Mouse (Mus musculus) spleen, adult 12 weeks (tissue): Measurements from ENCODE around the gene Zfp775.
"Not testable (repeated sequence)": the region's sequence is repeated elsewhere in the genome, so short reads cannot be mapped to it uniquely, and the experiment has no call there.

ENCODE experiments used
- DNase-seq: peaks from one replicate; pipeline ENCODE4 v3.0.0; 2022; ENCODE audit warnings: low spot score

Zfp775 gene

DNA sequence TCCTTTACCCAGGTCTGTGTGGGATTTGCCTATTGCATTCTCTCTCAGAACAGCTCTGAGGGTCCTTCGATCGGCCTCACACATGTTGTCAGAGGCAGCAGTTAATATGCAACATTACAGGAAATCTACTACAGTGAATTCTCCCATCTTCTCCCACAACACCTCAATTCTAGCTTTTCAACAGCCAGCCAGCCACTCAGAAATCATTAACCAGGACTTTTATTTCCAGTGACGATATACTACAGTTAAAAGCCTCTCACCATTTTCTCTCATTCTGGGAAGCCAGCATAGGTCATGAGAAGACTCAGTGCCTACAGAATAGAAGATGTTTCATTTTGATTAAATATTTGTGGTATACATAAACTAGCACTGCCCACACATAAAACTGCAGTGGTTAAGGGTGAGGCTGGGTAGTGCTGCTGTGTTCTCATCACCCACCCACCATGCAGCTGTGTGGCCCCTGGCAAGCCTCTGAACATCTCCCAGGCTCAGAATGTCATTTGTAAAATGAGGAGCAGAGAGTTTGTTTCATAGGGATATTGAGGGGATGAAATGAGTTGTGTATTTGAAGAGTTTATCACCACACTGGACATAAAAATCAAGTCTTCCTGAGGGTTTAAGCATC, 10.5 kb upstream of the Zfp775 start:
- no peak for DNase-seq

DNA sequence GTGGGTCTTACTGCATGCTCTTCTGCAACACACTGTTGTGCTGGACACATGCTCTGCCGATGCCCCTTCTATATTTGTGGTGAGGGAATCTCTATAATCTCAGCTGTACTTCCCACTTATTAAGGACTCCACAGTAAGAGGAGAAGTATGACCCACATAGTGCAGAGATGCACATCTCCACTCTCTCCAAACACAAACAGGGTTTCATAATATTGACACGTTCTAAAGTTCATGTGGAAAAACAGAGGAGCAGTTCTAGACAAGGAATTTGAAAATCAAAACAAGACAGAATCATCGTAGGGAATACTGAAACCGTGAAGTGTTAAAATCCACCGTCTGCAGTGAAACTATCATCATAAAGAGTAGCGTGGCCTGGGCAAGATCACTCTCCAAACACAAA, 10.0 kb upstream of the Zfp775 start:
- no peak for DNase-seq

DNA sequence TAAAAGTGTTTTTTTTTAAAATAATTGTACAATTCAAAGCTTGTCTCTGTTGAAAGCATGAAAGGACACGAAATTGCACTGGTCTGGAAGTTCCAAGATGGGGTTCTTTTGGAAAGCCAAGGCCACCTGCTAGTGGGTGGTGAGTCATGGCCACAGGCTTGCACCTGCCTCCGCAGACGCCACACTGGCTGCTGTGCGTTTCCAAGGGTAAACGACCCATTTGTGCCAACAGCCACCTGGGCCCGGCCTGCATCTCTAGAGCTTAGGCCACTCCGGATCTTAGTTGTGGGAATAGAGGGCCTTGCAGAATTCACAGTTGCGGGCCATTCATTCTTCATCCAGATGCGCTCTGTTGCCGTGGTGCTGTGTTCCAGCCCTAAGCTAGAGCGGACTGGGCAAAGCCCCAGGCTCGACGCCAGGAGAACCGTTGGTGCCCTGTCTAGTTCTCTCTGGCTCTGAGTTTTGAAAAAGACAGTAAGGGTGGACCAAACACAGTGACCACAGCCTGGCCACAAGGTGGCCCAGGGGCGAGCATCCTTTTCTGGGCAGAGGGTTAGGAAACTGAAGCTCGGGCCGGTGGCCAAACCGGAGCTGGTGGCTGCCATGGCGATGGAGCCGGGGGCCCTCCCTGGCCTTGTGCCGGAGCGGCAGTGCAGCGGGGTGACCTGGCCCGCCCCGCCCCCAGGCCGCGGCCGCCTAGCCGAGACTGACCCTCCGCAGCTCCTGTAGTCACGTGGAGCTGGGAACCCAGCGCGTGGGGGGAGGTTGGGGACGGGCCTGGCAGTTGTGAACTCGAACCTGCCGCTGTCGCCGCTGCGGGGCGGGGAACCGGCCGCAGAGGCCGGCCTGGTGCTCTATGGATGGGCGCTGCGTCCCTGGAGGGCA, 8.5 kb upstream of the Zfp775 start, which contains the start of the genes Repin1 and Gm44965:
Gene Repin1 (plus strand): TSS at position 726 of the 885 bp plus-strand sequence.
Gene Gm44965 (plus strand): TSS at position 784 of the 885 bp plus-strand sequence.
- peak; percentile 47 for DNase-seq

DNA sequence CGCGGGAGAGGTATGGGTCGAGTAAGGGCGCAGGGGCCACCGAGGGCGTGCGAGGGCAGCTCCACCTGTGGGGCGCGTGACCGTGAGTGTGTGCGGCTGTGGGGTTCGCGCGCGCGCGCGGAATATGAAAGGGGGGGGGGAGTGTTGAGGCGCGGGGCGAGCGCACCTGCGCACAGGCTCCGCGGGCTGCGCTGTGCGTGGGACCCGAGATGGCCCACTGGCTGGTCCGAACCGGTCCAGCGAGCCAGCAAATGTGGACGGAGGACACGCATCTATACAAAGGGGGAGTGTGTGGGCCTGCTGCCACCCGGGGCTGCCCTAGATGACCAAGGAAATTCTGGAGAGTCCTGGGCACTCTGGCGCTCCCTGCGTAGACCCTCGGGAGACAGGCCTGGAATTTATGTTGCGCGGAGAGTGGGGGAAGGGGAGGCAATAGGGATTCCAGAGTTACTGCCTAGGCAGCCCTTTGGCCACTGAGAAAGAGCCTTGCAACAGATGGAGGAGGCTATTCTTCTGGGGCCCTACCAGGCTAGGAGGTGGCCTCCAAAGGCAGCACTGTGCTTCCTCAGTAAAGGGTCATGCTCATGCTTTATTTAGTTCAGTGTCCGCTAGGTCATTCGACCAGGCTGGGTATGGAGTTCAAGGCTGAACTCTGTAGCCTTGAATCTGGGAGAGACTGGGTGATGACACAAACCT, 7.7 kb upstream of the Zfp775 start:
- no peak for DNase-seq

DNA sequence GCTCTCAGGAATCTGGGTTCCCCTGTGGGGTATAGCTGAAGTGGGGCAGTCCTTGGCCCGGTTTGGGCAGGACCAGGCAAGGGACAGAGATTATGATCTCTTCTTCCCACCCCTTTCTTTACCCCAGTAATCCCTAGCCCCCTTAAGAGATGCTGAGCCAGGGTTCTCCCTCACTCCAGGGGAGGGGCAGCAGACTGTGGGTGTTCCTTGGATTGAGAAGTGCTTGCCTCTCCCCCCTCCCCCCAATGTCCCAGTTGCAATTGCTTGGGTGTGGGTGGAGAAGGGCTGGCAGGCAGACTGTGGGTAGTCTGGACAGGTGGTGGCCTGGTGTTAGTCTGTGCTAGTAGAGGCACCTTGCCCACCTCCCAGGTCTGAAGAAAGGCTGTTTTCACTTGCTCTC, 6.6 kb upstream of the Zfp775 start:
- DNase-seq: no peak

DNA sequence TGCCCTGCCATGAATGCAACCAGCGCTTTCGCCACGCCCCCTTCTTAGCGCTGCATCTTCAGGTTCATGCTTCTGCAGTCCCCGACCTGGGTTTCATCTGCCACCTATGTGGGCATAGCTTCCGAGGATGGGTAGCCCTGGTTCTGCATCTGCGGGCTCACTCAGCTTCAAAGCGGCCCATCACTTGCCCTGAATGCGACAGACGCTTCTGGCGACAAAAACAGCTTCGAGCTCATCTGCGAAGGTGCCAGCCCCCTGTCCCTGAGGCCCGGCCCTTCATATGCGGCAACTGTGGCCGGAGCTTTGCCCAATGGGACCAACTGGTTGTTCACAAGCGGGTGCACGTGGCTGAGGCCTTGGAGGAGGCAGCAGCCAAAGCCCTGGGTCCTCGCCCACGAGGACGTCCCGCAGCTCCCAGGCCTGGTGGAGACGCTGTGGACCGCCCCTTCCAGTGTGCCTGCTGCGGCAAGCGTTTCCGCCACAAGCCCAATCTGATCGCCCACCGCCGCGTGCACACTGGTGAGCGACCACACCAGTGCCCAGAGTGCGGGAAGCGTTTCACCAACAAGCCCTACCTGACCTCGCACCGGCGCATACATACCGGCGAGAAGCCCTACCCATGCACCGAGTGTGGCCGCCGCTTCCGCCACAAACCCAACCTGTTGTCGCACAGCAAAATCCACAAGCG, 5.2 kb upstream of the Zfp775 start:
- no peak for DNase-seq

DNA sequence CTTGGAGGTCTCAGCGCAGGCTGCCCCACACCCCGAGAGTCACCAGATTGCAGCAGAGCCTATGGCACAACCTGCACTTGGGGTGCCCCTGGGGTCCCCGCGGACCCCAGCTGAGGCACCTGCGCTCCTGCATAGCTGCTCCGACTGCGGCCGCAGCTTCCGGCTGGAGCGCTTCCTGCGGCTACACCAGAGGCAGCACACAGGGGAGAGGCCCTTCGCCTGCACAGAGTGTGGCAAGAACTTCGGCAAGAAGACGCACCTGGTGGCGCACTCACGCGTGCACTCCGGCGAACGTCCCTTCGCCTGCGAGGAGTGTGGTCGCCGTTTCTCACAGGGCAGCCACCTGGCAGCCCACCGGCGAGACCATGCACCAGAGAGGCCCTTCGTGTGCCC, 4.6 kb upstream of the Zfp775 start:
- DNase-seq: no peak

DNA sequence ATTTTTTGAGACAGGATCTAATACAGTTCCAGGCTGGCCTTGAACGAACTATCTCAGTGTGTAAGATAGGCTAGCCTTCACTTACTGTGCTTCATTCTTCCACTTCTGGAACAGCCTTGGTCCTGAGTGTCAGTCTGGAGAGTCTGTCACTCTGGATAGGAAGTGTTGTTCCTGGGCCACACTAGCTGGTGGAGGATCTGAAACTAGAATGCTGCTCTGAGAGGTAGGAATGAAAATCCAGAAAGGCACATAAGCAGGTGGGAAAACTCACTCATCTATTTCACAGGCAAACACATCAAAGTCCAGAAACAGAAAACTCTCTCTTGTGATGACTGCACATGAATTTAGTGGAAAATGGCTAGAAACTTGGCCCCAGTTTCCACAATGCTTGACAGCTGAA, 1.3 kb upstream of the Zfp775 start:
- no peak for DNase-seq

DNA sequence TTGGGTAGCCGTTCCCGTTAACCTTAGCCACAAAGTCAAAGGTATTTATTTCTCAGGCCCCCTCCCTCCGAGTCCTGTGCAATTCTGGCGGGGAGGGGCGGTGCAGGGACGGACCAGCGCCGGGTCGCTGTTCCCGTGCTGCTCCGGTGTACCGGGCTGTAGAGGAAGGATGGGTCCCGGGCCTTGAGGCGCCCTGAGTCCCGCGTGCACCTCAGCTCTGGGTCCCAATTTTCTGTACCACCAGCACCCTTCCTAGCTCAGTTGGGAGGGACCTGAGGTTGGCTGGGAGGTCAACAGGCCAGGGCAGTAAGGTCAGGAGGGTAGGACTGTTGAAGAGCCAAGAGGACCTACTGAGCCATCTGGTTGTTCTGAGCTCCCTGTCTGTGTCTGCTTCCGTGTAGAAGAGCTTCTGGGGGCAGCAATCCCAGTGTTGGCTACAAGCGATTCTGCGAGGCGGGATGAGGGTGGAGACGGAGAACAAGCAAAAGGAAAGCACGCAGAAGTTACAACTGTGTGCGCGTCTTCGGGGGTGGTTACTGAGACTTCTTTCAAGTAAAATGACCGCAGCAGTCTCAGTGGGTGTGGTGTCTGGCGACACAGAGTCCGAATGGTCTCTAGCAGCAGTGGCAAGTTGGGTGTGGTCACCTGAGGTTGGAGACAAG, 348 bp downstream of the Zfp775 start:
- no peak for DNase-seq

DNA sequence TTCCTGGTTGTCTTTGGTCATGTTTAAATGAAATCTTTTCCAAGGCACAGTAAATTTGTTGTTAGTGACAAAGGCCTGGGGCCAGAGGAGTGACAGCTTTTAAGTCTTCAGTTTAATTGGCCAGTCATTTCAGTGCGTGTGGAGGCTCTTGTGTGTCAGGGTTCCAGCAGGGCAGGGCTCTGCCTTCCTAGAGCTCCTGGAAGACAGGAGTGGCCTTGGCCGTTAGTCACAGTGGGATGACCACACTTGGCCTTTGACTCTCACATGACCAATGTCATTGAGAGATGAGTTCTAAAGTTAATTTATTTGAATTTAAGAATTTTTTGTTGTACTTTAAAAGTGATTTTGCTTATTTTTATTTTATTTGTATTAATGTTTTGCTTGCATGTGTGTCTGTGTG, 6.3 kb downstream of the Zfp775 start:
- DNase-seq: no peak

DNA sequence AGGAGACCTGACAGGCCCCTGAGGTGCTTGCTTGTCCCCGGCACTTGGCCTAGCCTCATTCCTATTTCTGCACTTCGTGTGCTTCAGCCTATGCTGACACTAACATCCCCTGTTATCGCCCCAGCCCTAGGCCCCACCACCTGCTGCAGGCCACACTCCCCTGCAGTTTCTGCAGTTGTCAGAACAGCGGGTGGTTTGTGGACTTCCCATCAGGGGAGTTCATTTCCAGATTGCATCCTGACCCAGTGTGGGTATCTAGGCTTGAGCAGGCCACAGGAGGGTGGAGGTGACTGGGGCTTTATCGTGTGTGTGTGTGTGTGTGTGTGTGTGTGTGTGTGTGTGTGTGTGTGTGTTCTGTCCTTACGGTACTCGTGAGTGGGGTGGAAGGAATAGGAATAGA, 7.6 kb downstream of the Zfp775 start:
- DNase-seq: no peak

DNA sequence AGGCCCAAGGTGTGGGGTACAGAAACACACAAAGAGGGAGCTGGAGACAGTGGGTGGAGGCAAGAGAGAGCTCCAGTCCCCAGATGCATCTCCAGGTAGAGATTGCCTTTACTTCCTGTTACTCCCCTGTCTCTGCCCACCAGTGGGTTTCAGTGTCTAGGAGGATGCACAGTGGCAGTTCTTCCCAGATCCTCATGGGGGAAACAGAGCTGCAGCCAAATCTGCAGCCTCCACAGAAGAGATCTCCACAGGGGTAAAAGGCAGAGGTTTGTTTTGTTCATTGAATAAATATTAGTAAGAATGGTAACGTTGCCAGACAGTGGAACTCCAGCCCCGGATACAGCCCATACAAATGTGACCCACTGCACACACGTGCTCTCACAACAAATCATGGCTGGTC, 8.8 kb downstream of the Zfp775 start:
- DNase-seq: no peak

DNA sequence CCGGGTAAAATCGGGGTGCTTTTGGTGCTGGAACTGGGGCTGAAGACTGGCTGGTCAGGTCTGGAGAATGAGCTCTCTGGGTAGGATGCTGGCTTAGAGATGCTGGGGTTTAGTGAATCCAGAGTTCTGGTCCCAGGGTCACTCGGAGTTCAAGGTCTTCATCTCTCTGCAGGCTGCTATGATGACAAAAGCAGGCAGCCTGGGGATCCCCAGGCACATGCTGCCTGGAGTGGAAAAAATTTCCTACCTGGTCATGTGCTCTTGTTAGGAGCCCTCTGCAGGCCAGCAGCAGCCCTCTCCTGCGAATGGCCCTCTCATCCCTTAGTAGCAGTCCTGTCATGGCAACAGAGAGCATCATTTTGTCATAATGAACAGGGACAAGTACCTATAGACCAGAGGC, 11.6 kb downstream of the Zfp775 start:
- DNase-seq: no peak

DNA sequence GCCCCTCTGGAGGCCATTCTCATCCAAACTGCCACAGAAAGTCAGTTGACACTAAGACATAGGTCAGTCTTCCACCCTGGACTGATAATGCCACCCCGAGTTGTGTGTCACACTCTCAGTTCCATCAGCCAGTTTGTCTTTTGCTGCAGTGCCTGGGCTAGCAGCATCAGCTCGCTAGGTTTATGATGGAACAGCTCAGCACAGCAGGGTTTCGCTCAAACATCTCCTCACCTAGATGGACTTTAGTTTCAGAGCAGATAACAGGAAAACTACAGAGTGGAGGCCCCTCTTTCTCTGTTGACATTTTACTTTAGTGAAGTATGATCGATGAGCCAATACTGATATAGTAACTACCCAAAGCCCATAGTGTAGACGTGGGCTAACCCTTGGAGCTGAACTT, 12.9 kb downstream of the Zfp775 start:
- no peak for DNase-seq

DNA sequence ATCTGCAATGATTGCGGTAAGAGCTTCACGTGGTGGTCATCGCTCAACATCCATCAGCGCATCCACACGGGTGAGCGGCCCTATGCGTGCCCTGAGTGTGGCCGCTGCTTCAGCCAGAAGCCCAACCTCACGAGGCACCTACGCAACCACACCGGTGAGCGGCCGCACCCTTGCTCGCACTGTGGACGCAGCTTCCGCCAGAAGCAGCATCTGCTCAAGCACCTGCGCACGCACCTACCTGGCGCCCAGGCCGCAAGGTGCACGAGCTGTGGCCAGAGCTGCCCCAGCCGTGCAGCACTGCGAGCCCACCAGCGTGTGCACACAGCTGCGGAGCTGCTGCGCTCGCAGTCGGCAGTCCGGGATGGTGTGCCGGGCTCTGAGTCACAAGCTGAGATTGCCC, 18.2 kb downstream of the Zfp775 start:
- DNase-seq: no peak

DNA sequence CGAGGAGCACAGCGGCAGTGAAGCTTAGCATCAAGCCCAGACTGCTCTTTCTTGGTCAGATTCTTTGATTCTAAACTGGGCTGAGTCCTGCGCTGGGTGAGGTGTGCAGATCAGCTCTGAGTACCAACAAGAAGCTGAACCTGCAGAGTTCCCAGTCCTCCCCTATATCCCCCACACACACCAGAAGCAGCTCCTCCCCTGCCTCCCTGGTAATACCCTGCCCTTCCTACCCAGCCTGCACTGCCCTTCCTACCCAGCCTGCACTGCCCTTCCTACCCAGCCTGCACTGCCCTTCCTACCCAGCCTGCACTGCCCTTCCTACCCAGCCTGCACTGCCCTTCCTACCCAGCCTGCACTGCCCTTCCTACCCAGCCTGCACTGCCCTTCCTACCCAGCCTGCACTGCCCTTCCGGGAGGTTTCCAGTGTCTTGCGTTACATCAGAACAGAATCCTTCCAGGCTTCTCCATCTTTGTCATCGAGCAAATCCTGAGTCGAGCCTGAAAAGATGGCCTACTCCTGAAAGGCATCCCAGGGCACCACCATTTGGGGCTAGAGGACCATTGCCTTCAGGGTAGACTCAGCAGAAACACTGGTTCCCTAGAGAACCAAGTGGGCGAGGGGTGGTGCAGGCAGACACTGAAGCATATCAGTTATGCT, 20.5 kb downstream of the Zfp775 start:
- not testable (repeated sequence) for DNase-seq

DNA sequence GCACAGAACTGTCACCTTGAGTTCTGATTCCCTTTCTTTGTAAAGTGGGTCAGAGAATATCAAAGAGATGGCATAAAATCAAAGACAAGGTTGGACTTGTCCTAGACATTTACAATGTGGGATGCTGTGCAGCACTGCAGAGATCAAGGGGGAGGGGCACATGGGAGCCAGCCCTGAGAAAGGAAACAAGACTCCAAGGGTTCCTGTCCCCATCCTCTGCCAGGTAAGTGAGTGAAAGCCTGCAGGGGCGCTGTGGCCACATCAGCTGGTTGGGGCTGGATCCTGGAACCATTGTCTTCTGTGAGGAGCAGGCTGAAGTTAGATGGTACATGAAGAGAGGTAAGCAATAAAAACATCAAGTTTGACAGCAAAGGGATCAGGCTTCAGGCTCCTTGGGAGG, 21.6 kb downstream of the Zfp775 start:
- no peak for DNase-seq

DNA sequence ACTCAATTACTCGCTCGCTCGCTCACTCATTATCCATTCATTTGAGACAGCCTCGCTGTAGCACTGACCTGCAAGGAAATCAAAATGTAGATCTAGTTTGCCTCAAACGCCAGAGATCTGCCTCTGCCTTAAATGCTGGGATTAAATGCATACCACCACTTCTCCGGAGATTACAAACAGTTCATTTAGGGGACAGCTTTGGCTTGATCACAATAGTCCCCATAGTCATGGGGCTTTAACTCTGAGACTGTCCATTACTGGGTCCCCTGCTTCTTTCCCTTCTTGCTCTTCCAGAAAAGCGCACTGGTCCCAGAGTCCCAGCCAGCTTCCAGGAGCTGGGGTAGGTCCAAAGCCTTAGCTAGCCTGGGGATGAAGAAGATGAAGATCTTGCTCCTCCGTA, 24.6 kb downstream of the Zfp775 start, which contains the start of gene AI854703:
Gene AI854703 (plus strand): TSS at position 301 of the 400 bp plus-strand sequence.
- no peak for DNase-seq

DNA sequence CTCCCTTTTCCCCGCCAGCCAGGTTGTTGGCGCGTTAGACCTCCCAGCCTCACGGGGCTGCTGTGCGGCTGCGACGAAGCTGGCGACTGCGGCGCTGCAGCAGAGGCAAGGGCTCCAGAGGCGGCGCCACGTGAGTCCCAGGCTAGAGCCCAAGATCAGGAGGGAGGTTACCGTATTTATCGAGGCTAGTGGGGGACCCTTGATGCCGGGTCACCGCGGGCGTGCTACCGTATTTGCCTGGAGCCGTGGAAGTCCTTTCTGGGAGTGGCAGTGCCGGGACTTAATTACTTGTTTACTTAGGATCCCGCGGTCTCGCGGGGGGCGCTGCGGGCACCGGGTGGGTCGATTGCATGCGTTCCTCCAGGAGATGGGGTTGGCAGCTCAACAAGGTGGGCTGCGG, 25.1 kb downstream of the Zfp775 start:
- DNase-seq: no peak

DNA sequence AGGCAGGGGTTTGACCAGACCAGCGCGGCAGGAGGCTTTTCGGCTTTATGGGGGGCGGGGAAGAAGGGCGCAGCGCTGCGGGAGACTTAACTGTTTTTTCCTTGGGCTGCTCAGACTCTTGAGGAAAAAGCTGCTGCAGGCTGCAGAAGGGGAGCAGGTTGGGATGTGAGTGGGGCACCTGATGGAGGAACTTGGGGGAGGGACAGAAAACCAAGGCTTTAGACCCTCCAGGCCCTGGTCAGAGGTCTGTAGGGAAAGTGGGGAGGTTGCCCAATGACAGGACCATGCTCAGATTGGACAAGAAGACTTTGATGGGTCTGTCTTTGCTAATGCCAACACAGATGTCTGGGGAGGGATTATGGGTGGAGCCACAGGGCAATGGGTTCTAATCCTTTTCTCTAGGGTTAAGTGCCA, 25.7 kb downstream of the Zfp775 start:
- DNase-seq: no peak

DNA sequence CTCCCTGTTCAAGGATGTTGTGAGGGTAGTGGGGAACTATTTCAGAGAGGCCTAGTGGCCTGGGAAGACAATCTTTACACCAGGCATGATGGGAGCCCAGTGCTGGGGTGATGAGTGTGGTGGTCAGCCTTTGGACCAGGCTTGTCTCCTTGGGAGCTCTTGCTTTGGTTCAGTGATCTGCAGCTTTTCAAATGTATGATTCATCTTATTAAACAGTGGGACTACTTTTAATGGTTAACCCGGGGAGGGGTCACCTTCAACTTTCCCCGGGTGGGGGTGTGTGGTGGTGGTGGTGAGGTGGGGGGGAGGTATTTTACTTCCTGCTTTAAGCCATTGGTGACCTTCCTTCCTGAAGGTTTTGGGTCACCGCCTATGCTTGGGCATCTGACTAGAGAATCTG, 26.5 kb downstream of the Zfp775 start:
- DNase-seq: no peak
